Mouse (Mus musculus) C2C12 (cell line): Measurements from ENCODE around the gene BC029722.

Experiments used
- CTCF ChIP-seq: IDR thresholded peaks from one replicate; pipeline ENCODE4 v1.5.1; 2011; ENCODE audit not compliant: control insufficient read depth, insufficient read depth, insufficient read length
- MAX ChIP-seq: IDR thresholded peaks from one replicate; pipeline ENCODE4 v1.6.1; 2011; ENCODE audit warnings: mild to moderate bottlenecking, control low read depth
- MYOD1 ChIP-seq: IDR thresholded peaks from one replicate; pipeline ENCODE4 v1.6.1; 2011; ENCODE audit warnings: low read depth; ENCODE audit not compliant: control insufficient read depth, insufficient read length

DNA sequence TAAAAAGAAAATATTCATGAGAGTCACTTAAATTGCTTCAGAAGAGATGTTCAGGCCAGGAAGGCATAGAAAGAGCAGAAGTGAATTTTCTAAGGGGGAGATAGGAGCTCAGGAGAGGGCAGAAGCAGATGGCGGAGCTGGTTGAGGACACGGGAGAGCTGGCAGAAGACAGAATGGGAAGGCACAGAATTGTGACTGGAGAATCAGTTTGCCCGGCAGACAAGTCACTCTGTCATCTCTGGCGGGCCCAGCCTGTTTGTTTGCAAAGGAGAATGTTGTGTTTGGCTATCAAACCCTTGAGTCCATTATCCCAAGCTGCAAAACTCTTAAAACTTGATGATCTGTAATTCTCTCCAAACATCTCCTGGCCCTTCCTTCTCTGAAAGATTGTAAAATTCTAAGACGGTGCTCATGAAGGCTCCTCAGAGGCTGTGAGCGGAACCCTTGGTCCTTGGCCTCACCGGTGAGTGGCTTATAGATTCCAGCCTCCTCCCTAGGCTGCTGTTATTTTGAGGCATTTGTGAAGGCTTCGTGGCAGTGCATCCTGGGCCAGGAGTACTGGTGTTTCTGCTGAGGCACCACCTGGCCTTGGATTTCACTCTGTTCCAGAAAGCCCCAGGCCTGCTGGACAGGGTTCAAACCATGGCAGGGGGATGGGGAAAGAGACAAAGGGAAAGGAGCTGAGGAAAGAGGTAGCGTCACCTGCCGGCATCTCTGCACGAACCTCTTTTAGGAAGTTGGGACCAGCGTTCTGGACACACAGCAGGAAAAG, 24.4 kb downstream of the BC029722 start:
- TF ChIP-seq MYOD1 (no peak), CTCF (no peak), MAX (no peak)
